Mouse (Mus musculus): ENCODE measurements around the gene Cpsf7.

GRCm38 (mm10) chr19:10590301-10590700, 65.2 kb downstream of the Cpsf7 start:
- TF ChIP-seq MAFK (IDR thresholded peaks at IDR 0.05; ENCODE audit: insufficient read depth, low read depth, low read length) = no peak
- no peak for TF ChIP-seq HCFC1 (IDR thresholded peaks at IDR 0.05; ENCODE audit: borderline replicate concordance, insufficient read depth, low read length)
- TF ChIP-seq CHD2 (IDR thresholded peaks at IDR 0.05; ENCODE audit: low read depth, low read length) = no peak
